Mouse (Mus musculus): ENCODE data around the gene Lypd8. TPM values are rescaled to one million over a fixed set of nuclear protein-coding genes. Genes with fewer than 3 reads are reported as not detected.
A peak's percentile ranks its signal among the peaks of the same experiment; 100 is the strongest.
"Not testable (repeated sequence)": the region's sequence is repeated elsewhere in the genome, so short reads cannot be mapped to it uniquely, and the experiment has no call there.

Gene Lypd8
- not detected for total RNA-seq (2021)
- long read RNA-seq: 0 reads

DNA sequence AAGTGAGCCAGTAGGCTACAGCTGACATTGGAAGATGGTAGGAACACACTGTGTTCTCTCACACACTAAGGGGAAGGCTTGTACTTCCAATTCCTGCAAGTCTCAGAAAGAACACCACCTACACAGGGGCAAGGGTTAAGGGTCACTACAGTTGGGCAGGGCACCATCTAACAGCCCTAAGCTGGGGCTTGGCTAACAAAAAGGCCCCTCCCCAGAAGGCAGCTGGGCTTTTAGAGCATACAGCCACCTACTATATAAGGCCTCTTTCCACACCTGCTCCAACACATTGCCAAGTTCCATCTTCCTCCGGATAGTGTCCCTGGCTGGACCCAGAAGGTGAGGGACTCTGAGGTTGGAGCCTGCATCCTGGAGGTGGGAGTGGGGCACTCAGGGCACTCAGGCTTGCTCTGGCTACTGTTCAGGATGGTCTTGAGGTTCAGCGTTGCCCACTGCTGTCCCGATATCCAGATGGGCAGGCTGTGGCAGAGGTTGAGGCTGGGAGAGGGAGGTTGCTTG lies at the start of gene Lypd8:
Lypd8 (plus strand) TSS at position 281 of the 516 bp plus-strand sequence.
- DNase-seq (ENCODE audit: low spot score in 2 of 2): peak in 1 of 2 experiments; percentile 63

DNA sequence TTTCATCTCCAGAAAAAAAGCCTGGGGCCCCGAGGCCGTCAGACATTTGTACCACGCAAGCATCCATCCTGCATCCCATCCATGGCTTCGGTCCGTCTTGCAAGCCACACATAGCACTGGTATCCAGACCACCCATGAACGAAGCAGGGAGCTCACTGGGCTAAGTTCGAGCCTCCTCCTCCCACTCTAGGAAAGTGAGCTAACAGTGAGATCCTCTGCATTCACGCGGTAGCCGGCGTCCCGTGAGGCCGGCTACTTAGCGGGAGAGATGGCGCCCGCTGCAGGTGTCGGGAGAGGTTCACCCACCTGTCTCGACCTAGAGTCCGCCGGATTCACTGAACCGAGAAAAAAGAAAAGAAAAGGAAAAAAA lies 49.0 kb upstream of the Lypd8 start:
- DNase-seq (ENCODE audit: low spot score in 2 of 2): peak in 1 of 2 experiments; percentile 14

DNA sequence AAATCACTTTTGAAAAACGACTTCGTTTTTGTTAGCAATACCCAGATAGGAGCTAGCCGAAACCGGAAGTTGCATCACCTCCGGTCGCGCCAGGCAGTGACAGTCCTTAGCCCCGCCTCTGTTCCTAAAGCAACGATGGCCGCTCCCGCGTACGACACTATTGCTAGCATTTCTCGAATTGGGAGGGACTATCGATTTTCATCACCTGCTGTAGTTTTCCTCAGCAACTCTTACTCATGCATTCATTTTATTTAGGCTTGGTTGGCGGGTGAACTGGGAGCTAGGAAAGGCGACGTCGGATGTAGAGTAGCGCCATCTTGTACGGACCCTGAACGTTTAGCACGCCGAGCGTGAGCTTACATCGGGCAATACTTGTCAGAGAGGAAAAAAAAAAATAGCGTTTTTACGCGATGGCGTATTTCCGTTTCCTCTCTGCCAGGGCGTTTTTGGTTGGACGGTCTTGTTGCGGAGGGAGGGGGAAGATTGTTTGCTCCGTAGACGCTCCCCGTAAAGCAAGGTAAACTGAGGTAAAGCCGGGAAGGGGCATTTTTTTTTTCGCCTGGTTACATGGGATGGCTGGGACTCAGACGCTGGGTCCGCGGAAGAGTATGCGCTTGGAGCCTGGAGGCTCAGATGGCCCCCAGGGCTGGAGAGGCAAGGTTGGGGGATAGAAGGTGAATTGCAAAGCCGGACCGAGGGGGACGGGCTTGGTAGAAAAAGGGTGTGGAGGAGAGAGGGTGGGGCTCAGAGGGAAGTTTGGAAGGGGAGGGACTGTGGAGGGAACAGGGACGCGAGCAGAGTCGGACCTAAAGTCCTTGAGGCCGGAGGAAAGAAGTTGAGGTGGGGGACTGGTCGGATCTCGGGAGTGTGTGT lies 48.3 kb upstream of the Lypd8 start, which contains the start of the genes Zfp672 and Sh3bp5l:
Zfp672 (minus strand) TSS at position 64 of the 873 bp plus-strand sequence.
Sh3bp5l (plus strand) TSS at position 449 of the 873 bp plus-strand sequence.
- DNase-seq (ENCODE audit: low spot score in 2 of 2): peak; percentile 92 to 96

DNA sequence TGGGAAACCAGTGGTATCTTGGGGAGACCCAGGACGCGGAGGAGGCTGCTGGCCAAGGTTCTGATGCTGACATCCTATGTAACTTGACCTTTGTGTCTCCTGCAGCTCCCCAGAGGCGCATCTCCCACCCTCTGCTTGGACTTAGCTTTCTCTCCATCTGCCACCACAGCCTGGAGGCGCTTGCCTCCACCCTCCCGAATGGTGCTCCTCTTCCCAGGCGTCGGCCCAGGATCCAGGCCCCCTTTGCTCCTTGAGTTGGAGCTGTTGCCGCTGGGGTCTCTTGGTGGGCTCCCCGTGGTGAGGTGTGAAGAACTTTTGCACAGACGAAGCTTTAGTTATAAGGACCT lies 47.7 kb upstream of the Lypd8 start:
- no peak for DNase-seq (ENCODE audit: low spot score in 2 of 2)

DNA sequence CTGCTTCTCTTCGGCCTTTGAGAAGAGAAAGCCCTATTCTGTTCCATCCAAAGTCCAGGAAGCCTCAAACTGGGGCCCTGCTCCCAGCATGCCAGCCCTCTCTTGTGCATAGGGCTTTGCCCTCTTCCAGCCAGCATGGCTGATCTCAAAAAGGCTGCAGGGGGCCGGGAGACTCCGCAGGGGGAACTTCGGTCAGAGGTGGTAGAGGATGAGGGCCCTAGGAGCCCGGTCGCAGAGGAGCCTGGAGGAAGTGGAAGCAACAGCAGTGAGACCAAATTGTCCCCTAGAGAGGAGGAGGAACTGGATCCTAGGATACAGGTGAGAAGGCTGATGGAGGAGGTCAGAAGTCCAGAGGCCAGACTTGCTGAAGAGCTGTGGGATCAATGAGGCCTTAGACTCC lies 47.3 kb upstream of the Lypd8 start:
- no peak for DNase-seq (ENCODE audit: low spot score in 2 of 2)

DNA sequence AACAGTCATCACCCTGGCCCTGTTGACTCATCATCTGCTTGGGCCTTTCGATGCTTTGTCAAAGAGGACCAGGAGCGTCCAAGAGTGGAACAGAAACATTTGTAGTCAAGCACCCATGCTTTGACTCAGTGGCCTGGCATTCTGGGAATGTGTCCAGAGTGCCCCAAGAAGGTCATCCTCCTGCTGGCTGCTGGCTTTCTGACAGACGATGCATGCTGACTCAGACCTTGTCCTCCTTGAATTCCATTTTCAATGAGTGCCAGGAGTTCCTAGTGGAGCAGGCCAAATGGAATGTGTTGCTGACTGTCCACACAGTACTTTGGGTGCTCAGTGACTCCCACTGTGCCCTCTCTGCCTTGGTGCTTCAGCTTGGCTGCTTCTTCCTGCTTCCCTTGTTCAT lies 44.1 kb upstream of the Lypd8 start:
- DNase-seq (ENCODE audit: low spot score in 2 of 2): no peak

DNA sequence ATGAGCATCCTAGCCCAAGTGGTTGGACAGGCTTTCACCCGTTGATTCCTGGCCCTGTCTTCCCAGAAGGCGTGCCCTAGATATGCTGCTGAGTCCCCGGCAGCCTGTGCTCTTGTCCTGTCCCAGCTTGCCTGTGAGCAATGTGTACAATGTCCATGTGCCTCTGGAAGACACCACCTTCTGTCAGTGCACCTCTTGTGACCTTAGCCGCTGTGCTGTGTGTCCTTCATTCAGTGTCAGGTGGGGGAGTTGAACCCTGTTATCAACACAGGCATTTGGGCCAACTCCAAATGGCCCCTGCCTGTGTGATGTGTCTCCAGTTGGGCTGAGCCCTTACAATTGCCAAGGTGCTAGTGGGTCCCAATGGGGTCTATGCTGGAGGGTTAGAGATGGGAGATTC lies 32.1 kb upstream of the Lypd8 start:
- DNase-seq (ENCODE audit: low spot score in 2 of 2): no peak

DNA sequence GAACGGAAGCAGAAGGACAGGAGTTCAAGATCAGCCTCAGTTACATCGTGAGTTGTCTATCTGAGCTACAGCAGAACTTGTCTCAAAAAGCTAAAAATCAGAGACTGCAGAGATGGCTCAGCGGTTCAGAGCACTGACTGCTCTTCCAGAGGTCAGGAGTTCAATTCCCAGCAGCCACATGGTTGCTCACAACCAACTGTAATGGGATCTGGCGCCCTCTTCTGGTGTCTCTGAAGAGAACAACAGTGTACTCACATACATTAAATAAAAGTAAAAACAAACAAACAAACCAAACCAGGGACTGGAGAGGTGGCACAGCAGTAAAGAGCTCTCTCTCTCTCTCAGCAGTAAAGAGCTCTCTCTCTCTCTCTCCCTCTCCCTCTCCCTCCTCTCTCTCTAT lies 28.2 kb upstream of the Lypd8 start:
- DNase-seq (ENCODE audit: low spot score in 2 of 2): no peak

DNA sequence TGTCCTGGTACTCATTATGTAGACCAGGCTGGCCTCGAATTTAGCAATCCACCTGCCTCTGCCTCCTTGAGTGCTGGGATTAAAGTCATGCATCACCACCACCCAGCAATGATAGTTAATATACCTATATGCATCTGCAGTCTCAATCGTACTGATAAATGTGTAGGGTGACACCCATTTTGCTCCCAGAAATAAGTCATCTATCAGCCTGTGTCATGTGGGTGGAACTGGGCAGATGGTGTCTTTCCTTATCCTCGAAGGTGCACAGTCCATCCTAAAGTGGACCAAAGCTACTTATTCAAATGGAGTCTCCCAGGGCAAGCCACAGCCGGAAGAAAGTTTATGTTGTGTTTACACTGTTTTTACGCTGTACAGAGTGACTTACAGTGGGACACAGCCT lies 27.7 kb upstream of the Lypd8 start:
- DNase-seq (ENCODE audit: low spot score in 2 of 2): no peak

DNA sequence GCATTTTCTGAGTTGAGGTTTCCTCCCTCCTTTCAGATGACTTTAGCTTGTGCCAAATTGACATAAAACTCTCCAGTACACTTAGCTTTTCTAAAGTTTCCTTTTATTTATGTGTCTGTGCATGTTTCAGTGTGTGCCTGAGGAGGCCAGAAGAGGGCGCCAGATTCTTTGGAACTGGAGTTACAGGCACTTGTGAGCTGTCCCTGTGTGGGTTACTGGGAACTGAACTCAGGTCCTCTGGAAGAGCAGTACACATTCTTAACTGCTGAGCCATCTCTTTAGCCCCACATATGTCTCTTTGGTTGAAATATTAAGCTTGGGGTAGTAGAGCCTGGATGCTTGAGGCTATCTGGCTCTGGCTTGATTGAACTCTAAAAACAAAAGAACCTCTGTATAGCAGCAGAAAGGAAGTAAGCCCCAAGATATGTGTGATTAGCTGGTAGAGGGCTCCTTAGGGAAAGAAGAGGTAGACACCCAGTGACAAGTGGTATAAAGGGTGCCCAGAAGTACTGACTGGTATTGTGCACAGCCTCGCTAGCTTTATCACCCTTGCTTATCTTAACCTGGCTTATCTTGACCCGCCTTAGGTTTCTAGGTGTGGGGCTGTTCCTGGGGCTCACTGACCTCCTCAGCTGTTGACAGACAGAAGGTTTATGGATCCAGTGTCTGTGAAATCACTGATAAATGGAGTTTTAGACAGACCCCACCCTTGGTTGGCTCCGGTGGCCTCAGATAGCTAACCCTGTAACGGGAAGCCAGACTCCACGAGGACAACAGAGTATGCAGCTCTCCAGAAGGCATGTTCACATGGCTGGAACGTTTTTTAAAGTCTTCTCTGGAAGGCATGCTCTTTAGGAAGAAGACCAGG lies 25.9 kb upstream of the Lypd8 start:
- DNase-seq (ENCODE audit: low spot score in 2 of 2): no peak

DNA sequence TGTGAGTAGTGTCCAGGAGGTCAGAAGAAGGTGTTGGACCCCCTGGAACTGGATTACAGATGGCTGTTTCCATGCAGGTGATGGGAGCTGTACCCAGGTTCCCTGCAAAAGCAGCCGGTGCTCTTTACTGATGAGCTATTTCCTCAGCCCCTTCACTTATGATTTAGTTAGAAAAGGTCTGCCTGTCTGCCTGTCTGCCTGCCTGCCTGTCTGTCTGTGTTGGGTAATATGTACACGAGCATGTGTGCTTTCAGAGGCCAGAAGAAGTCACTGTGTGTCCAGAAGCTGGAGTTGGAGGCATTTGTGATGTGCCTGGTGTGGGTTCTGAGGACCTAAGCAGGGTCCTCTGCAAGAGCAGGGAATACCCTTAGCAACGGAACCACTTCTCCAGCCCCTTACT lies 25.1 kb upstream of the Lypd8 start:
- no peak for DNase-seq (ENCODE audit: low spot score in 2 of 2)

DNA sequence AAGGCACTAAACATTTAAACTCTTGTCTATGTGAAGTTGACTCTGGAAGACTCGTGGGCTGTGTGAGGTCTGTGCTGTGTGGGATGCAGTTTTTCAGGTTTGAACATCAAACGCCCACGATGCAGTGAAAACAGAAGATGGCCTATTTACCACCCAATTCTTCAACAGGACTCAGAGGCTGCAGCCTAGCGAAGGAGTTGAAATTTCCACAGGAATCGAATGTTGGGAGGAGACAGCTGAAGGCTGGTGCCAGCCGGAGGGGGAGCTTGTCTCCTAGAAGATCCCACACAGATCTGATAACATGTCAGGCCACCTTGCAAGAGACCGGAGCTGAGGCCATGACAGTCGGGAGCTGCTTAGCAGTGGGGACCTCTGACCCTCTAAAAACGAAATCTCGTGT lies 24.4 kb upstream of the Lypd8 start:
- DNase-seq (ENCODE audit: low spot score in 2 of 2): peak in 1 of 2 experiments; percentile 50

DNA sequence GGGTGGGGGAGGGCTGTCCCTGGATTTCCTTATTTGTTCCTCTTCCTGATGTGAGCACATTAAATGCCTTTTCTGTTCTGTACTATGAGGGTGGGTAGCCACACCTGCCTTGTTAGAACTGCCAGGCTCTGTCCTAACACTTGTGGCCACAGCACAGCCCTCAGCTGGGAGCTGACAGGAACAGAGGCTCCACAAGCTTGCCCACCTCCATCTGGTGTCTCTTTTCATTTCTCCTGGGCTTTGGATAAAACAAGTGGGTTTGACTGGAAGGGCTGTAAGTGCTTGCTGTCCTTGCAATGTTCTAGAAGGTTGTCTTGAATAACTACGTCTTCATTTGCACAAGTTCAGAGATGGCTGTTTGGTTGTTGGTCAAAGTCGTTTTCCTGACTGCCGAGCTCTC lies 23.9 kb upstream of the Lypd8 start:
- no peak for DNase-seq (ENCODE audit: low spot score in 2 of 2)

DNA sequence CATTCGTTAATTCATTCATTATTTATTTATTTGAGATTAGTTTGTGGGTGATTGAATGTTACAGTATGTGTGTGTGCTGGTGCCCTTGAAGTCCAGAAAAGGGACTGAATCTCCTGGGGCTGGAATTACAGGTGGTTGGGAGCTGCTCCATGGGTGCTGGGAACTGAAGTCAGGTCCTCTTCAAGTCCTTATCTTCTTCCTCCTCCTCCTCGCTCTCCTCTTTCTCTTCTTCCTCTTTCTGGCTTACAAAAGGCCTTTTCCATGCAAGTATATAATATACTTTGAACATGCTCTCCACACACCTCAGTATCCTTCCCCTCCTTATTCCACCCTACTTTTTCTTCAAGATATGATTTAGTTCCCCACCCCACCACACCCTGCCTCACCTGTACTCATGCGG lies 21.8 kb upstream of the Lypd8 start:
- no peak for DNase-seq (ENCODE audit: low spot score in 2 of 2)

DNA sequence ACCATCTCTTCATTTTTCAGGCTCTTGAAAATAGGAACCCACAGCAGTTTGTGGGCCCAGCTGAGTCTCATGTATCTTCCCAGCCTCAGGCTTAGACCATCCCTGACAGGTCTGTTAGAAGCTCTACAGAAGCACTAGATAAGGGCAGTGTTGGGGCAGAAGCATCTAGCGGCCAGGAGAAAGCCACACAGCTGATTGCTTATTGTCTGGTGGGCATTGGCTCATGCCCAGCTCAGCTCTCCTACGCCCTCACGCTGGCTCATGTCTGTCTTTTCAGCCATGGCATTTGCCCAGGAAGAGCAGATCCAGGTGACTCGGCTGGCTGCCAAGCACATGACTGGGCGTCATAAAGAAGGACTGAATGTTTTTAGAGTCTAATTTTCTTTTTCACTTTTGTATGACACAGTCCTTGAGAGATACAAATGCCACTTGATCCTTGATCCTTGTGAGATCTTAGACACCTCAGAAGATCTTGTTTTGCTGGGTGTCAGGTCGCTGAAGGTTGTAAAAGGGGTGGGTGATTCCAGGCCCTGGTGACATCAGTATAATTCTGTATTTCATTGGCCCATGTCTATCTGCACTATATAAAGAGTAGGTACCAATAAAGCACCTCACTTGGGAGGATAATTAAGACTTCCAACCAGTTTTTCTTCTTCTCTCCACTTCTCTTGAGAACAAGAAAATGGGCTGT lies 20.9 kb upstream of the Lypd8 start:
- DNase-seq (ENCODE audit: low spot score in 2 of 2): no peak

DNA sequence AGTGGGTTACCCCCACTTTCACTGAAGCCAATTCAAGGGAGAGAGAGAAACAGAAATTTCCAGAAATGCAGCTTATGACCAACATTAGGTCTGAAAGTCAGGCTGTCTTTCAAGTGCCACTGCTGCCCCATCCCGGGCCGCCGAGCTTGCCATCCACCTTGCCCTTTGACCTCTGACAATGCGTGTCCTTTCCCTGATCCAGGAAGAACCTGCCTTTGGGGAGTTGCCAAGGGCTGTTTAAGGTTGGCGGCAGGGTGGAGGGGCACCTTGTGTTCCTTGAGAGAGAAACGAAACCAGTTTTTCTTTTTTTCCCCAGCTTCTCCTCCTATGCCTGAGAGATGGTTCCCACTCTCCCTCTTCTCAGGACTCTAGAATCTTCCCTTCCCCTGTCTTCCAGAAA lies 16.3 kb upstream of the Lypd8 start:
- DNase-seq (ENCODE audit: low spot score in 2 of 2): not testable (repeated sequence)

DNA sequence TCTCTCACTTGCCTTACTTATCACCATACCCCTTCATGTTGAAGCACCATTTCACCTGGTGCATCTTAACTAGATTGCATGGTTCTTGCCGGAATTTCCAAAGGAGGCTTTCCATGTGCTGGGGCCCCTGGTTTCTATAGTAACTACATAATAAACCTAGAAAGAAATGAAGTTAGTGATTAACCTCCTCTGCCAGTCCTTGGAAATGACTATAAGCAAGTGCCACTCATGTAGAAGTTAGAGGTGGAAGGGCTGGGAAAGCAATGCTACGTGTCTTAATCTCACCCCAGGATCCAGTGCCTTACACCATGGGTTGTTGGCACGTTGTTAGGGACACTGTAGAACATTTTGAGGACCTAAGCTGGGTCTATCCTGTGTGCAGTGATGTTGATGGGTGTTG lies 14.4 kb upstream of the Lypd8 start:
- DNase-seq (ENCODE audit: low spot score in 2 of 2): no peak

DNA sequence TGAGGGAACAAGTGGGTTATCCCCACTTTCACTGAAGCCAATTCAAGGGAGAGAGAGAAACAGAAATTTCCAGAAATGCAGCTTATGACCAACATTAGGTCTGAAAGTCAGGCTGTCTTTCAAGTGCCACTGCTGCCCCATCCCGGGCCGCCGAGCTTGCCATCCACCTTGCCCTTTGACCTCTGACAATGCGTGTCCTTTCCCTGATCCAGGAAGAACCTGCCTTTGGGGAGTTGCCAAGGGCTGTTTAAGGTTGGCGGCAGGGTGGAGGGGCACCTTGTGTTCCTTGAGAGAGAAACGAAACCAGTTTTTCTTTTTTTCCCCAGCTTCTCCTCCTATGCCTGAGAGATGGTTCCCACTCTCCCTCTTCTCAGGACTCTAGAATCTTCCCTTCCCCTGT lies 12.7 kb upstream of the Lypd8 start:
- DNase-seq (ENCODE audit: low spot score in 2 of 2): not testable (repeated sequence)

DNA sequence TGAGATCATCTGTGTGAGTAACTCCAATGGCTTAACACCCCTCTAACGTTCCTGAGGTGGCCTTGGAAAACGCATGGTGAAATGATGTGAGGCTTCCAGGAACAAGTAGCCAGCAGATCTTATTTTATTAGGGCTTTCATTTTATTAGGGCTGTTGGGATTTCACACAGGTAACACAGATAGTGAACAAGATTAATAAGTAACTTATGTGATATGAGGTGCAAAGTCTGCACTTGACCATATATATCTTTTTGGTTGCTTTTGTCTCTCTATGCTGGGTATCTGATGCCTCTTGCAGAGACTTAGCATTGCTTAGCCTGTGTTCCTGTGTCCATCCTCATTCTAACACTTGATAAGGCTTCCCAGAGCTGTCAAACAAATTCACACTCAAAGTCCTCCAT lies 1.6 kb upstream of the Lypd8 start:
- DNase-seq (ENCODE audit: low spot score in 2 of 2): no peak

DNA sequence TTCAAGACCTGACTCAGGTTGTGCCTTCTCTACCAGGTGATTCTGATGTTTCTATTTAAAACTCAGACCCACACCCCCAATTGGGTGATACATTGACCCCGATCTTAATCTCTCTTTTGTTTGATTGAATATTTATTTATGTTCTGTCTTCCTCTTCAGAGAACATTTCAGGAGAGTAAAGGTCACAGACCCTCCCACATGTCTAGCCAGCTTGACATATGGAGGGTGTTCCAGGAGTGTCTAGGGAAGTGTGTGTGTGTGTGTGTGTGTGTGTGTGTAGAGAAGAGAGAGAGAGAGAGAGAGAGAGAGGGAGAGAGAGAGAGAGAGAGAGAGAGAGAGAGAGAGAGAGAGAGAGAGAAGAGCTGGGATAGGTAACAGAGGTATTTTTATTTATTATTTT lies 1.2 kb upstream of the Lypd8 start:
- DNase-seq (ENCODE audit: low spot score in 2 of 2): no peak

DNA sequence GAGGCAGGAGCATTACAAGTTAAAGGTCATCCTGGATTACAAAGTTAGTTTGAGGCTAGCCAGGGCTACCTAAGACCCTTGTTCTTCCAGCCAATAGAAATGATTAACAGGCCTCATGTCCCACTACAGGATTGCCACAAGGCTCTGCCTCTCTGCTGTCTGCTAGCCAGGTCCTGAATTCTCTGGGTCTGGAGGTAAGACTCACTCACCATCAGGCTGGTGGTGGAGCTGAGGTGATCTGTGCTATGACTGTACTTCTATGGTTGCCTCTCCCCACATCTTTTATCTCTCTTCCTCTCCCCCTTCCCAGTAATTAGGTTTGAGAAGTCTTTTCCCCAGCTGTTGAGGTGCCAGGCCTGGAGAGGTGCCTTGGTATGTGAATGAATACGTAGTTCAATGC lies 673 bp downstream of the Lypd8 start:
- no peak for DNase-seq (ENCODE audit: low spot score in 2 of 2)
